Mouse (Mus musculus) fibroblast of lung, adult 2 months (primary cell): ENCODE measurements at regions not wholly inside any gene's neighbourhood (a gene's known extent, or its start where the extent isn't known, plus 50 kb on each side); places are given as distances from the start of the nearest gene placed in this dataset.

Experiments used
- DNase-seq: peaks from one replicate; pipeline ENCODE4 v3.0.0-alpha.2; 2011; ENCODE audit warnings: low read depth

DNA sequence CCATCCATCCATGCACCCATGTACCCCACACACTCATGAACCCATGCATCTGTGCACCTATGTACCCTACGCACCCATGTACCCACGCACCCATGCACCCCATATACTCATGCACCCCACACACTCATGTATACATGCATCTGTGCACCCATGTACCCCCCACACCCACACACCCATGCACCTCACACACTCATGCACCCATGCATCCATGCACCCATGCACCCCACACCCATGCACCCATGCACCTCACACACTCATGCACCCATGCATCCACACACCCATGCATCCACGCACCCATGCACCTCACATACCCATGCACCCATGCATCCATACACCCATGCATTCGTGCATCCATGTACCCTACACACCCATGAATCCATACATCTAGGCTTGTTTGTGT is 63.6 kb downstream of the 4930564D02Rik start:
- no peak for DNase-seq

DNA sequence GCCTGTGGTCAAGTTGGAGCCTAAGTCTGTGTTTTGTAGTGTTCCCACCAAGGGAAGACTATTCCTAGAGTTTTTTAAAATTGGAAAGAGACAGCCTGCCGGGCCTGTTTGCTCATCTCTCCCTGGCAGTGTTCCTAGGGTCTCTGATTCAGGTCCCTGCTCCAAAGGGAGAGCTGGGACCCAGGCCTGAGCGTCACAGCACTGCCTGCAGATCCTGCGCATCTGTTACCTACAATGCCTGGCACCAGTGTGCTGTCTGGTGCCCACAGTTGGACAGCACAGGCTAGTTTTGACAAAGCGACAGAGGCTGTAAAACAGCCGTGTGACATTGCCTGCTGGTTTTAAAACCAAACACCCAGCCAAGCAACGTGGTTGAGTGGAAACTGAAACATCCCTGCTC is 64.4 kb downstream of the 4930564D02Rik start:
- DNase-seq: no peak

DNA sequence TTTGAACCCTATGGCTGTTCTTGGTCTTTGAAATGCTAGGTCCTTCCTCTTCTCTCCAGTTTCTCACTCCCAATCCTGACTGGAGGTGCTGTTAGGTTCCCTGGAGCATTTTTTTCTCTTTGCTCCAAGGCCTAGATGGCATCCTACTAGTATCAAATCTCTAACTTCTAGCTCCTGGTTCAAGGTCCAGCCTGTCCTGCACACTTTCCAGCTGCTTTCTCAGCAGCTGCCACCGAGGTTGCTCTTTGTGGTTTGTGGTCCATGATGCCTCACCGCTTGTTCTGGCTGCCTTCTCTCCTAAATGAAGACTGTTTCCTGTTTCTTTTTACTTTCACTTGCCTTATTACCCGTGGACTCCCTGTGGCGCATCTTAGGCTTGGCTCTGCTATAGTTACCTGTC is 66.4 kb downstream of the 4930564D02Rik start:
- no peak for DNase-seq

DNA sequence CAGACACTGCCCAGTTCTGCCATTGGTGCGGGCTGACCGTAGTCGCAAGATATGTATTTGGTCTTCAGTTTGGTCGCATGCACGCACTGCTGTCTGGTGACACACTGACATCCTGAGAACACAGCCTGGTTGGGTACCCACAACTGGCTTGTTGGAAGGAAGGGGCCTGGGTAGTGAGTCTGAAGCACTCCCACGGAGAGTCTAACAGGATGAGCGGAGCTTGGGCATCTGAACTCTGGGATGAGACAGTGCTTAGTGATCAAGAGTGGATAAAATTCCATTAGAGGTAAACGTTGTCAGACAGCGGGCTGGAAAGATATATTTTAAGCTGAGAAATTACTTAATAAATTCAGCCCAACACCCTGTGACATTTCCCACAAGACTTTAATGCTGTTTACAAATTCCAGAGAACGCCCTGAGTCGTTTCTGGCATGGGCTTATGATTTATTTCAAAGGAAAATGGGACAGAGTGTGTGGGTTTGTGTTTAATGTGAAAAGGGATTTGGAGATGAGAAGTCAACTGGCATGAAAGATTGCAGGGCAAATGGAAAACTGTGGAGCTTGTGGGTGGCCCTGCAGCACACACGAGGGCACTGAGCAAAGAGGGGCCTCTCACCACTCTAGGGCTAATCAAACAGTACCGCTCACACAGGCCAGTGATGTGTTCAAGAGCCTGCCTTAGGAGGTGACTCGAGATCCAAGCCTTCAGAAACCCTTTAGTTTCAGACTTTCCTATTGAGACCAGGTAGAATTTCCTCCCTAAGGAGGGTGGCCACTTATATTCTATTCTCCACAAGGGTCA is 74.7 kb downstream of the 4930564D02Rik start:
- DNase-seq: no peak

- no peak for DNase-seq
These were observed 76.0 kb downstream of the 4930564D02Rik start for GRCm38 (mm10) chr3:105142631-105143030.

DNA sequence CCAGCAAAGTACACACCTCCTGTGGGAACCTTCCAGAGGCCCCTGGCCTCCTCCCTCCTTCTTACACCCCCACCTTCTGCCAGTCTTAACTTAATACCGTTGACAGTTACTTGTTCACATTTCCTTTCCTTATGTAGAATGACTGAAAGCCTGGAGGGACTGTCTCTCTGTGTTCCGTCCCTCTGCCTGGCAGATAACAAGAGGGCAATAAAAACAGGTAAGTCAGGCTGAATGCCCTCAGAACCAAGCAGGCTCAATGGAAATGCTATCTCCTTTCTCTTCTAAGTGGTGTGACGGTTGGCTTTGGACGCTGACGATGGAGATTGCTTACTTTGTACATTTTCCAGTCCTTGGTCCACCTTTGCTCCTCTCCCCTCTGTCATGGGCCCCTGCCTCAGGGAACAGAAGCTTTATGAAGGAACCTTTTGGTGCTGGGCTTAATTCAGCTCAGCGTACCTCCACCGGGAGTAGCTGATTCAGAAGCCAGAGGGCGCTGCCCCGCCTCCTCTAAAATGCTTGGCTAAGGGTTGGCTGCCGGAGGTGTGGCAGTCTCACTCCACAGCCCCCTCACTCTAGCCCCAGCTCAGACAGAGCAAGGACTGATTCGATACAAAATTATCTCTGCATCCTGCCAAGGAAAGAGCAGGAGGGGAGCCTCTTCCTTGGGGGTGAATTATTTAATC is 85.0 kb downstream of the 4930564D02Rik start:
- no peak for DNase-seq

- no peak for DNase-seq
These were observed 85.5 kb downstream of the 4930564D02Rik start for GRCm38 (mm10) chr3:105152158-105152541.

- no peak for DNase-seq
These were observed 91.7 kb downstream of the 4930564D02Rik start for GRCm38 (mm10) chr3:105158376-105158775.

DNA sequence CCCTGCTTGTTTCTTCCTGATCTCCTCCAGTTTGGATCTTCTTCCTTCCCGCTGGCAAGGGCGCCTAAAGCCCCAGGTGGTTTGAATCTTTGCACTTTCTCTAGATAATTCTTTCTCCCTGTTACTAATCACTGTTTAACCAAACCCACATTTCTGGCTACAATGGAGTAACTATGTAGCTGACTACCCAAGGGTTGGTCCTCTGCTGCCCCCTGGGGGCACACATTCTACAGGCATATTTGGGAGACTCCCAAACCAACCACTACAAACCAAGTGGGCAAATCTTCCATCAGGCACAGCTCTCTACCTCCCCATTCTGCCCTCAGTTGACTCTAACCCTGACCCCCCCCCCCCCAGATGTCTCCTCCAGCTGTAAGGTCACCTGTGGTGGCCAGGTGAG is 98.7 kb downstream of the 4930564D02Rik start:
- DNase-seq: peak; percentile 33

DNA sequence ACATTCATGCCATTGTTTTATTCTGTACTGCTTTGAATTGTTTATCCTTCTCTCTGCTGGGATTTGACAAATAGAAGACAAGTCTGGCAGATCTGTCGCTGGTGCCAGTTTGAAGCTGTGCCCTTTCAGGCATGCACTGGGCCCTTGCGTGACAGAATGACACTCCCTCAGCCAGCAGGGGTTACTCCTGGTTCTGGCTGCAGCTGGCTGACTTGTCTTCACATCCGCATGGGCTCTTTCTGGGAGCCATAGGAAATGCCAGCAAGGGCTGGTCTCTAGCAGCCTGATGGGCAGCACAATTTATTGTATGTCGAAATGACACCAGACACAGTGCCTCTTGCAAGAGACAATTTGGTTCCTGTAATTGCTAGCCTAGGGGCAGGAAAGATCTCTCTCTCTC is 102.5 kb downstream of the 4930564D02Rik start:
- DNase-seq: no peak

DNA sequence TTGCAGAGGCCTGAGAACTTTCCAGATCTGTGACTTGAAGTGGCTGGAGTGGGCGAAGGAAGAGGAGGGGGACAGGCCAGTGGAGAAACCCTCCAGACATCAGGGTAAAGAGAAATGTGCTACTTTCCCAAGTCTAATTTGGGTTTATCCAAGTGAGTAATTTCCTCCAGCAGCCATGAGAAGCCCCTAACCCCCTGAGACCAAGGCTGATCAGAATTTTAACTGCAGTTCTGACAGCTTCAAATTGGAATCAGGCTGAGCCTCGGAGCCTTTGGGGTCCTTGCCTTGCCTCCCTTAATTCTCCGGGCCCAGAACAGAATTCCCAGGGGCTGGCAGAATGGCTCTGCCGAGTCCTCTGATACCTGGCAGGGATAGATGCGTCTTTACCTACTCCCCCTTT is 104.9 kb downstream of the 4930564D02Rik start:
- DNase-seq: no peak

- no peak for DNase-seq
These were observed 105.4 kb downstream of the 4930564D02Rik start for GRCm38 (mm10) chr3:105172054-105172453.

DNA sequence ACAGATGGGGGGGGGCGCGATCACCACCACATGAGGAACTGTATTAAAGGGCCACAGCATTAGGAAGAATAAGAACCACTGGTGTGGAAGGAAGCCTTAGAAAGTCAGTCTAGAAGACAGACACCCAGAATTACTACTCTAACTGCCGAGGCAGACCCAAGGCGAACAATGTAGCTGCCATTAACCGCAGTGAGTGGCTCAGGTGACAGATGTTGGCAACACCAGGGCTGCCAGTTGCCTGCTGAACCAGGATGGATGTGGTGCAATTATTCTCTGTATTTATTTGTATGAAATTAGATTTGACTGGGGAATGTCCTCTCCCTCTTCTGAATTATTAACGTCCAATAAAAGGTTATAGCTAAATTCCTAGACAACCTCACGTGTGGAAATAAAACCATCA is 124.7 kb downstream of the 4930564D02Rik start:
- no peak for DNase-seq

DNA sequence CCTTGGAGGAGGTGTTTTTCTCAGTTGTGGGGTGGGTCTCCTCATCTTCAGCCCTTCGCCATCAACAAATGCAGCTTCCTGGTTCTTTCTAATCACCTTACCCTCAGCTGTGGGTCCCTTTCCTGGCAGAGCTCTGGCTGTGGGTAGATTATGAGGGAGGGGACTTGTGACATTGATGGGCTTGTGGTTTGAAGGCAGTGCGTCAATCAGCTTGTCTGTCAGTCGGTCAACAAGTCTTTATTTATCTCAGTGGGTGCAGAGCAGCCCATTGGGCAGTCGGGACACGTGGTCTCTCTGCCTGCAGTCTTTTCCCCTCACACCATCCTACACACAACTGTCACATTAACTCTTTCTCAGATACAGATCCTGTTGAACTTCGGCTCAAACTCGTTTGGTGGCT is 125.2 kb downstream of the 4930564D02Rik start:
- no peak for DNase-seq

GRCm38 (mm10) chr3:105200735-105201134 is 134.1 kb downstream of the 4930564D02Rik start:
- no peak for DNase-seq

DNA sequence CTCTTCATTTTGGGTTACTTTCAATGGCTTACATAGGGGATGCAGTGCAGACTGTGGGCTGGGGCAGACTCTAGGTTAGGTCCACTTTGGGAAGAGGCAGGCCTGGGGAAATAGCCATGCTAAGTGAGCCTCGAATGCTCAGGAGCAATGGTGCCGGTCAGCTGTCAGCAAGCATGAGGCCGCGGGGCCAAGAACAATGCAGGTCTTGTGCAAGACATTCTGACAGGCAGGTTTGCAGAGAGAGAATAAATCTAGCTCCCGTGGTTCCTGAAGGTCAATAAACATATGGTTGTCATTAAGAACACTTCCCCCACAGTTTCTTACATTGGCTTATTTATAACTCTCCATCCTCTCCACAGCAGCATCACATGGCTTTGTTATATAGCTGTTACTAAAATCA is 142.5 kb downstream of the 4930564D02Rik start:
- peak; percentile 31 for DNase-seq

DNA sequence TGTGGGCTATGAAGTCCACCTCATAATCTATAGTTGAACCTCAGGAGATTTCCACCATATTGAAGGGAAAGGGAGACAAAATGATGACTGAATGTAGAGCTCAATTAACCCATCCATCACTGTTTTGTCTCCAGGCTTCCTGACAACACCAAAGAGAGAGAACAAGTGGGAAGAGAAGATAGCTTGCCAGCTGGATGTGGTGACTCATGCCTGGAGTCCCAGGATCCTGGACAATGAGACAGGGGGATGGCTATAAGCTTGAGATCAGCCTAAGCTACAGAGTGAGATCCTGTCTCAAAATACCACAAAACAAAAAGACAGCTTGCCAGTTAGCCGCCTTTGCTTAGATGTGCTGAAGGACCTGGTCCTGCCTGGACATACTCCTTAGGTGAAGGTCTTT is 144.4 kb downstream of the 4930564D02Rik start:
- DNase-seq: no peak

- no peak for DNase-seq
These were observed 145.1 kb downstream of the 4930564D02Rik start for GRCm38 (mm10) chr3:105211726-105212125.

DNA sequence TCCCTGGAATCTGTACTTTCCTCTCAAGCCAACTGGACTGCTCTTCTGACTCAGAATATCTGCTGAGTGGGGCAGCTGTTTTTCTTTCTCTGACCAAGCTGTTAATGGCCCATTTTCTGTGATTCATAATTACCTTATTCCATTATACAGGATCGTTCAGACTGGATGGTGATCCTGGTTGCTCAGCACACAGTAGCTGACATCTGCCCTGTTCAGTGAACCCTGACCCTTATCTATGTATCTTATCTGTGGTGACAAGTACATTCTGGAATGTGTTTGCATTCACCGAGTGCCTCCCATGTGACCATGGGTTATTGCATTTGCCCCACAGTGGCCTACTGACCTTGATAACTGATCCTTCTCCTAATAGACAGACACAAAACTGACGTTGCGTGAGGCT is 148.2 kb downstream of the 4930564D02Rik start:
- DNase-seq: no peak

- no peak for DNase-seq
These were observed 149.1 kb downstream of the 4930564D02Rik start for GRCm38 (mm10) chr3:105215729-105216128.

DNA sequence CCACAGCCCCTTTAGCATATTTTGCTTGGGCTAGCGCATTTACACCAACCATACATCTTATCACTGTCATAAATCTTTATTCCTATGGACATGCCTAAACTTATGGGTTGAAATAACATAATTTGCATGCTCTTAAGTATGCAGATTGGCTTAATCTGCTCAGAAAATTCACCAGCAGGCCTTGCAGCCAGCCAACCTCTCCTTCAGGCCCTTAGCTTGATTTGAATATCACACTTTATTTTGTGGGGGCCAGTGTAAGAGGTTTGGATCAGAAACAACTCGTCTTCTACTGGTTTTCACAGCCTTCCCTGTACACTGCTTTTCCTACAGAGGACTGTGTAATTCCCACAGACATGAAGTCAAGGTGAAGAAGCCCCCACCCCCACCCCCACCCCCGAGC is 153.0 kb downstream of the 4930564D02Rik start:
- no peak for DNase-seq

- no peak for DNase-seq
These were observed 154.0 kb downstream of the 4930564D02Rik start for GRCm38 (mm10) chr3:105220641-105221040.

- peak; percentile 16 for DNase-seq
These were observed 156.3 kb downstream of the 4930564D02Rik start for GRCm38 (mm10) chr3:105222925-105223324.

DNA sequence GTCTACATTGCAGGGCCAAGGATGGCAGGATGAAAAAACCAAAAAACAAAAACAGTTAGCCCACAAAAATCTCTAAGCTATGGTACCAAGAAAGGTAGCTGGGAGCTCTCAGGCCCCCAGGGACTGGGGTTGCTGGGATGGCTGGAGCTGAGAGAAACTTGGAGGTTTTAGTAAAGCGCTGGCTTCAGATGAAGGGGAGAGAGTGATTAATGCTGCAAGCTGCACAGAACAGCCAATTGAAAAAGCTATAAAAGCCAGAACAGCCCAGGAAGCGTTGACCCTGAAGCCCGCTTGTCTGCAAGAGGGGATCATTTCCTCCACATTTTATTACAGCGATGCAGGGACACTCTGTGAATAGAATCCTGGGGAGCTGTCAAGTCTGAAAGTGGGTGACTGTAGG is 157.0 kb downstream of the 4930564D02Rik start:
- DNase-seq: no peak
